Mouse (Mus musculus) c-Kit-positive CD71-positive TER-119-negative erythroid progenitor cells, embryonic 14.5 days (primary cell): Measurements from ENCODE around the gene Cd8b1.
"Not testable (repeated sequence)": the region's sequence is repeated elsewhere in the genome, so short reads cannot be mapped to it uniquely, and the experiment has no call there.

Source experiments
- DNase-seq: peaks from one replicate; pipeline ENCODE4 v3.0.0-alpha.2; 2013; ENCODE audit warnings: low read depth

Cd8b1 gene

DNA sequence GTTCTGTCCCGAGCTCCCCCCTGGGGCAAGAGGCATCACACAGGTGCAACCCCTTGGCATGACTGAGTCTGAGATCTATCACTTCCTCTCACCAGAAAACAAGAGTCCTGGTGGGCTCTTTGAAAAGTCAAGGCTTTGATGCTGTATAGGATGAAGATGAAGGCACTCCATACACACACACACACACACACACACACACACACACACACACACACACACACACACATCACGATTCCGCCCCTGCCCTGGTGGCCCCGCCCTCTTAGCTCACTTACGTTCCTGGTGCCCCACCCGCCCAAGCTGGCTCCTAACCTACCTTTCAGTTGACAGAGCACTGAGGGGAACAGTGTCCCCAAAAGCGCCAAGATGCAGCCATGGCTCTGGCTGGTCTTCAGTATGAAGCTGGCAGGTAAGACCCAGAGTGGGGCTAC is at the start of gene Cd8b1:
TSS of gene Cd8b1 (plus strand) at position 298 of the 431 bp plus-strand sequence.
- DNase-seq: no peak

DNA sequence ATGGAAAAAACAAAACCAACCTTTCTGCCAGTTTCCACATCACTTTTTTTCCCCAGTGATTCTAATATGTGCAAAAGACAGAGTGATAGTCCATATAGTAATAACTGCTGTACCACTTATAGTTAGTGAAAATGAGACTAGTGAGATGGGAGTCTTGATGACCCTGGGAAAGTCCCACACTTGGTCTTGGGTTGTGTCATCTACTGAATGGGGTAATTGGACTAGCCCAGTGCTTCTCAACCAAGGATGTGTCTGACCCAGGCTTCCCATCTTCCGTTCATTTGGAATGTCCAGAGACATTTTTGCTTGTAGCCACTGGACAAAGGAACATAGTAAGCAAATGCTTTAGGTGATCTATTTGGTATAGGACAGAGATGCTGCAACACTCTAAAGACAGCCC is 48.9 kb upstream of the Cd8b1 start:
- DNase-seq: no peak

DNA sequence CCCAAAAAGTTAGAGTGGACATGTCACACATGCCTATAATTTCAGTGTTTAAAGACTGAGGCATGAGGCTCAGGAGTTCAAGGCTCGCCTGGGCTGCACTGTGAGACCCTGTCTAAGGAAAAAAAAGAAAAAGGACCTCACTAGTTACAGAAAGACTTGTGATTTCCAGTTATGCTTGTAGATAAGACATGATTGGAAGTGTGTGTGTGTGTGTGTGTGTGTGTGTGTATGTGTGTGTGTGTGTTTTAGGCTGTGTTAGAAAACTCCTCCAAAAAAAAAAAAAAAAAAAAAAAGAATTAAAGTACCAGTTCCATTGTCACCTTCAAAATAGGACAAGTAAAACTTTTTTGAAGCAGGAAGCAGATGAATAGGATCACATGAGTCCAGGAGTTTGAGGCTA is 48.0 kb upstream of the Cd8b1 start:
- DNase-seq: no peak

DNA sequence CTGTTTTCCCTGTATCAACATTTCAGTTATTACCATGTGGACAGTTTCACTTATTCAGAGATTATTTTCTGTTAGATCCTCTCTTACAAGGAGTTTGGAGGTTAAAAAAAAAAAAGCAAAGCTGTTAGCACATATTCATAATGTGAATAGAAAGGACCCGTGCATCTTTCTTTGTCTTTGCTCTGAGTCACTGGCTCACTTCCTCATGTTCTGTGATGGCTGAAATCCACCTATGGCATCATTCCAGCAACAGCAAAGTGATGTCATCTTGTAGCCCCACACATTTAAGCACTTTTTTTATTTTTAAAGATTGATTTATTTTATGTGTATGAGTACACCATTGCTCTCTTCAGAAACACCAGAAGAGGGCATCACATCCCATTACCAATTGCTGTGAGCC is 43.2 kb upstream of the Cd8b1 start:
- no peak for DNase-seq

DNA sequence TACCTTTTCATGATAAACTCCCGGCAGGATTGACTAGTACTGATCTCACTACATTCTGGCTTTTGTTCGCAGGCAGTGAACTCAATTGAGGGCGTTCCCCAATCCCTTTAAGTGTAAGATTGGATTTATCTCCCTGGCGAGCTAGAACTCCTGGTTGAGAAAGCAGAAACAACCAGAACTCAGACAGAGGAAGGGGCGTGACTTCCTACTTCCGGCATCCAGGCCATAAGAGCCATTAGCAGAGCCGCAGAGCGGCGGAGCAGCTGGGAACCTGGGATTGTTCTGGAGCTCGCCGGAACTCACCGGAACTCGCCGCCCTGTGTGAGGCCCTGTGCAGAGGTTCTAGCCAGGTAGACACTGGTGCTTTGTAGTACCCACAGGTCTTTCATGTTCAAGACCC is 29.1 kb upstream of the Cd8b1 start:
- no peak for DNase-seq

DNA sequence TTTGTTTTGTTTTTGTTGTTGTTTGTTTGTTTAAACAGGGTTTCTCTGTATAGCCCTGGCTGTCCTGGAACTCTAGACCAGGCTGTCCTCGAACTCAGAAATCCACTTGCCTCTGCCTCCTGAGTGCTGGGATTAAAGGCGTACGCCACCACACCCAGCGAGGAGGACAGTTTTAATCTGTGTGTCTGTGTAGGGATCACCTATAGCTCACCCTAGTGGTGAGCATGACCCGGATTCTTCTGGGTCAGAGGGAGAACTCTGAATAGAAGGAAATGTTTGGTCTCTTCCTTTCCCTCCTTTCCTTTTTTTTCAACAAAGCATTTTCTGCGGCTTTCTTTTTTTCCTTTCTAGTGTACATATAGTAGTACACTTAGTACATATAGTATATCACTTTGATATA is 27.3 kb upstream of the Cd8b1 start:
- DNase-seq: no peak

DNA sequence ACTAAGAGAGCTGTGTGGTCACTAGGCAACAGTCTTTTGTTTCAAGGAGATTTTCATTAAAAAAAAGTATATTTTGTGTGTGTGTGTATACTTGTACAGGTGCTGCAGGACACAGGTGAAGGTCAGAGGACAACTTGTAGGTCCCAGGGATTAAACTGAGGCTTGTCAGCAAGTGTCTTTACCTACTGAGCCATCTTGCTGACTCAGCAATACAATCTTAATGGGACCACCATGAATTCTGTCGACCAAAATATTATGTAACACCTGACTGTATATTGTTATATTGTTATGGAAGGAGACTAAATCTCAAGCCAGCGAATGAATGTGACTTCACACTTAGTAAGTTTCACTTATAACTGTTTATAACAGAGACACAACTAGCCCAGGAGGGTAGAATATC is 24.5 kb upstream of the Cd8b1 start:
- no peak for DNase-seq

DNA sequence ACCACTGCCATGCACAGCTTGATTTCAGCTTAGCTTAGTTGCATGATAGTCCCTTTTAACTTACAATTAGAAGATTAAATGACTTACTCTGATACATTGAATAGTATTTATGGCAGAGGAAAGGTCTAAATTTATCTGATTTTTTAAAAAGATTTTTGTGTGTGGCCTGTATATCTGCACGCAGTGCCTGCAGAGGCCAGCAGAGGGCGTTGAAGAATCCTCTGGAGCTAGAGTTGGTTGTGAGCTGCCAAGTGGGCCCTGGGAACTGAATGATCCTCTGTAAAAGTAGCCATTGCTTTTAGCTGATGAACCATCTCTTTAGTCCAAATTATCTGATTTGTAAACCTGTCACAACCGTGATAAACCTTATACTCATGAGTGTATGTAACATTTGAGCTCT is 23.8 kb upstream of the Cd8b1 start:
- DNase-seq: peak; percentile 20

DNA sequence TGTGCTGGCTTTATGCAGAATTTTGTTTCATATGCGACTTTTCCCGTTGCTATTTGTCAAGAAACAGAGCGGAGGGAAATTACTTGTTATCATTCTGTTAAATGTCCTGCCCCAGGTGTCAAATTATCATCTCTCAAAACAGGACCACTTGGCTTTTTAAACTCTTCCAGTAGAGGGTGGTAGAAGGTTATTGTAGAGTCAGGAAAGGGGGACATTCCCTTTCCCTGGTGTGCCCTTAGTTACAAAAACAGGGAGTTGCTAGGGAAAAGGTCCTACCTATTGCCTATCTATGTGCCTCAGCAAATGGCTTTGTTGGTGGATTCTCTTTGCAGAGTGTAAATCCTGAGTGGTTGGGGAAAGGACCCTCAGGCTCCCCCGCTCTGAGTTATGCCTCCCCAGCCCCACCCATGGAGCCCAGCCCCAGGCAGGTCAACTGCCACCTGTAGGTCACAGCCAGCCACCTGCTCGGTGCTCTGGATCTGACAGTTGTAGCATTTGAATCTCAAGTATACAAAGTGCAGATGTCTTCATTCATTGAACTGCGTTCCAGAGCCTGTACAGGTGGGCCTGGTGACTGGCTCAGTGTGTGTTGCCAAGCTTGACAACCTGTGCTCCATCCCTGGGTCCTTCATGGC is 20.4 kb upstream of the Cd8b1 start:
- no peak for DNase-seq

DNA sequence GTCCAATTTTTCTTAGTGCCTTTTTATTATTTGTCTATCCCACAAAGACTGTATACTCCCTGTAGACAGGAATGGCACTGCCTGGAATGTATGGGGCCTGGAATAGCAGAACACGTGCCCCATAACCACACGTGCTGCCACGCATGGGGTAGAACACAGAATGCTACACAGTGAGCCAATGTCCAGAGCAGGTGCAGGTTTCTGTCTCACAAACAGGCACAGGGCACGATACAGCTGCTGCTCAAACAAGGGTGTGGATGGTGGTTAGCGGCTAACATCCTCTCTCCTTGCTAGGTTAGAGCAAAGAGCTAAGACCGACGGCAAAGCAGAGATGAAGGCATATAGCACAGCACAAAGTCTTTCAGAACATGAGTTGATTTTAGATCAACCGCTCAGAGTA is 15.1 kb upstream of the Cd8b1 start:
- DNase-seq: no peak

DNA sequence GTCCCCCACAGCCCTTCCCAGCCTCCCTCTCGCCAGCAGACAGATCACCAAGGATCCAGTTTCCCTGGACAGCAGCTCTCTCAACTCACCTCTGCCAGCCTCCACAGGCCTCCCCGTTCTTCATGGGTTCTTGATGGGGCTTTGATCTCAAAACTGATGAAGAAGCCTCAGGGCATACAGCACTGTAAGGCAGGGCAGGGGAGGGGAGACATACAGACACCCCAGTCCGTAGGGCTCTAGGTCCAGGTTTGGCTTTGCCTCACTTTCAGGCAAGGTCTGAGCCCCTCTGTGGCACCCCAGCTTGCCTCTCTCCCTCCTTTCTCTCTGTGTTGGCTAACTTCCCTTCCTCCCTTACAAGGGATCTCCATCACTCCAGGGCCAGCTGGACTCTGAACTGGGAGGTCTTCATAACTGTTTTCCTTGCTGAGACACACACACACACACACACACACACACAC is 733 bp upstream of the Cd8b1 start, which contains the start of gene Smyd1:
TSS of gene Smyd1 (minus strand) at position 408 of the 458 bp plus-strand sequence.
- no peak for DNase-seq

DNA sequence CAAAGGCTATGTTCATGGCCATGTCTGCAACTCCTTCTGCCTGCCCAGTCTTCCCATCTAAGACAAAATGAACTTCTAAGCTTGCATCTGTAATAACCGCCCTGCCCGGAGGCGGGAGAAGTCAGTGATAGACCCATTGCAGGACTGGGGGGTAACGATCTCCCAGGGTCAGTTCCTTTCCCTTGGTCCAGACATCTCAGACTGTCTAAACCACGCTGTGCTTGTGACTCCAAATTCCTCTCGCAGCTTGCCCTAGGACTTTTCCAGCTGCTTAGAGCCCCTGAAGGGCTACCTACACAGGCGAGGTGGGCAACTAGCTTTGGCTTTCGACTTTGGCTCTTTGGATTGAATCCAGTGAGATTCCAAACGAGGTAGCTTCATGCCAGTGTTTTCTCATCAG is 2.2 kb downstream of the Cd8b1 start:
- no peak for DNase-seq

DNA sequence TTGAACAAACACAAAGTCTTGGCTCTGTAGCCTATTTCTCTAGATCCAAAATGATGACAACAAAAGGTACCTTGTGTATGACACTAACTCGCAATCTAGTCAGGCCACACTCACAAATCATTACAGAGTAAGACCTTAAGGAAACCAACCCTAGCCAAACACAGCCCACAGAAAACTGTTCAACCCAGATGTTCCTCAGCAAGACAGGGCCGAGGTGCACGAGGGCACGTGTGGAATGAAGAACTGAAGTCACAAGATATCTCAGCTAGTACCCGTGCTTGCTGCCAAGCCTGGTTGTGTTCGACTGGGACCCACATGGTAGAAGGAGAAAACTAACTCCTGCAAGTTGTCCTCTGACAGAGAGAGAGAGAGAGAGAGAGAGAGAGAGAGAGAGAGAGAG is 7.3 kb downstream of the Cd8b1 start:
- DNase-seq: no peak

DNA sequence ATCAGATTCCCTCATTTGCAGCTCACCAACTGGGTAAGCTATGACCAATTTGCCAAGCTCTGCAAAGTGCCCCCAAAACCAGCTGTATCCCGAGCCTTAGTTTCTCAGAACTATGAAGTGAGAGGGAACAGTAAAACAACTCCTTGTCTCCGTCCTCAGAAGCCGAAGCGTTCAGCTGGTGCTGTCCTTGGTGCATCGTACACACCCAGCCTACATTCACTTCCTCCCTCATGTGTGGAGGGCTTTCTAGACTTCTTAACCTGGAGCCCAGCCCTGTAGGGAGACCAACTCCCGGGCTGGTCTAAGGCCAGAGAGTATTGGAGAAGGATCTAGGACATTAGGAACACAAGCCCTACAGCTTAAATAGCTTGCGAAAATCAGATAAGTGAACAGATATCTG is 7.9 kb downstream of the Cd8b1 start:
- no peak for DNase-seq

DNA sequence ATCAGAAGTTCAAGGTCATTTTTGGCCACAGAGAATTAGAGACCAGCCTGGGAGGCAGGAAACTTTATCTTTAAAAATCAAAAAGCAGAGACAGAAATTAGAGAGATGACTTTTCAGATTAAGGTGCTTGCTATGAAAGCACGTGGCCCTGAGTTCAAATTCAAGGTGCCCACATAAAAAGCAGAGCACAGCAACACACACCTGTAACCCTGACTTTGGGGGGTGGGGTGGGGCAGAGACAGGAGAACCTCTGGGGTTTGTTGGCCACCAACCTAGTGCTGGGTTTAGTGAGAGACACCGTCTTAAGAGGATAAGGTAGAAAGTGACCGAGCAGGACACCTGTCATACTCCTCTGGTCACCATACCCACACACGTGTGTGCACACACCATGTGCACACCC is 8.9 kb downstream of the Cd8b1 start:
- not testable (repeated sequence) for DNase-seq

DNA sequence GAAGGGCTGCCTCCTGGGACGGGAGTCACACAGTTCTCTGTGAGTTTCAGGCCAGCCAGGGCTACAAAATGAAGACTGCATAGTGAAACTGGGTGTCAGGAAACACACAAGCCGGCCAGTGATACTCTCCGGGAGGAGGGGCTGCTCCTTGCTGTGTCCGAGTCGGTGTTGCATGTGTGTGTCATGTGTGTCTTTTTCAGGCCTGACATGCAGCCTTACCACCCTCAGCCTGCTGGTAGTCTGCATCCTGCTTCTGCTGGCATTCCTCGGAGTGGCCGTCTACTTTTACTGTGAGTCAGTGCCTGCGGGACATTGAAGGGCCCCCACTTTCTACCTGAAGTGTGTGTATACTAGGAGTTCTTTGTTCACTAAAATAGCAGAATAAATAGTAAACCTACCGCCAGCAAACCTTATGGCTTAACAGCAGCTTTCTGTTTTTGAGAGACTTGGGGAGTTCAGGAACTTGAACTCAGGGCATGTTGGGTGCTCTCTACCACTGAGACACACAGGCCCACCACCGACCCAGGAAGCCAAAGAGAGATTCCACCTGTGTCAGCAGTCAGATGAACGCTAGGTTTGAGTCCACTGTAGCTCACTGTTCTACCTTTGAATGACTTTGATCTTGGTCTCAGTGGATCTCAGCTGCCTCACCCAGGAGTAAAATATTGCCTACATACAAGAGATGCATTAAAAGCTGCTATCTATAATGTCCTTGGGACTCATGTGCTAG is 9.8 kb downstream of the Cd8b1 start:
- DNase-seq: no peak

DNA sequence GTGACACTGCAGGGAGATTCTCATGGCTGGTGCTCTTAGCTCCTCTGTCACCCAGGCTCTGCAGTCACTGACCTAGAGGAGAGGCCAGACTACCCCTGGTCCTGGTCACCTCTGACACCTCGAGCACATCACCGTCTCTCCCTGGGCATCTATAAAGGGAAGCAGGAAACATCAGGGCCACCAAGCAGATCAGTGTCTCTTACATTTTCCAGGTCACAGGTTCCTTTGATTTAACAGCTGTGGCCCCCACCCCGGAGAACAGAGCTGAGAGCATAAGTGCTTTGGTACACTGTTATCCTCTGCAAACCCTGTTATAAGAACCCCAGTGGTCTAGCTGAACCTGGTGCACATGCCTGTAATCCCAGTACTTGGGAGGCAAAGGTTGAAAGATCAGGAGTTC is 10.4 kb downstream of the Cd8b1 start:
- DNase-seq: no peak

DNA sequence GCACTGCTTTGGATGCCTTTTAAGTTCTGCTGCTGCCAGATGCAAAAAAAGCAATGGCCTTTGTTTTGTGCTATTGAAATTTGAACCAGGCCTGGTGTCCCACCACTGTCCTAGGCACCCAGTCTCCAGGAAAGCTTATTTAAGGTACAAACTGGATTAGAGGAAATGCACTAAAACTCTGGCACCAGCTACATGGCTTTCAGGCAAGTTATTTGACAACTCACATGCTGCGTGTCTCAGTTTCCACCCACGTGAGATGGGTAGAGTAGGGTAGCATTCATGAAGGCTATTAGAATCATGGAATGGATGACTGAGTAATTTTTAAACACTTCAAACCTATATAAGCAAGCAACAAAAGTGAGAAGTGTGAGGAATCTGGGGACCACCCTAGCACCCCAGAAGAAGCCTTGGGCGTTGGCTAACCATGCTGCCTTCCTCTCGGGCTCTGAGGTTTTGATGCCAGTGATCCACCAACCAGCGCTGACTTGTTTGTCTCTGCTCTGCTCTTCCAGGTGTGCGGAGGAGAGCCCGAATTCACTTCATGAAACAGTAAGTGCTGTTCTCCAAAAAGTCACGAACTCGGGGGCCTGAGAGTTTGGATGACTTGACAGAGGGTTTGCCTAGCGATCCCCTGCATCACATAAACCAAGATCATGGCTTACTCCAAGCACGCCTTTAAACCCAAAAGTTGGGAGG is 11.1 kb downstream of the Cd8b1 start:
- no peak for DNase-seq

DNA sequence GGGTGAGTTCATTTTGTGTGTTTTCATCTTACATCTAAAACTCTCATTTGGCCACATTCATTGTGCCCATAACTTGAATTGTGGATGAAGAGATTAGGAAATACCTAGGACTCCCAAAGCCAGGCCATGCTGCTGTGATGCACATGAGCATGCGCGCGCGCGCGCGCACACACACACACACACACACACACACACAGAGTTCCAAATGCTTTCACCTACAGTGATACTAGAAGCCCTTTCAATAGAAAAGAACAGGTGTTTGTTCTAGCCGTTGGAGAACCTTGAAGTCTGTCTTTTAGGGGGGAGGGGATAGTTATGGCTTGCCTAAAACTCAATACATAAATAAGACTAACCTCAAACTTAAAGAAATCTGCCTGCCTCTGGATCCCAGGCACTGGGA is 15.1 kb downstream of the Cd8b1 start:
- no peak for DNase-seq

DNA sequence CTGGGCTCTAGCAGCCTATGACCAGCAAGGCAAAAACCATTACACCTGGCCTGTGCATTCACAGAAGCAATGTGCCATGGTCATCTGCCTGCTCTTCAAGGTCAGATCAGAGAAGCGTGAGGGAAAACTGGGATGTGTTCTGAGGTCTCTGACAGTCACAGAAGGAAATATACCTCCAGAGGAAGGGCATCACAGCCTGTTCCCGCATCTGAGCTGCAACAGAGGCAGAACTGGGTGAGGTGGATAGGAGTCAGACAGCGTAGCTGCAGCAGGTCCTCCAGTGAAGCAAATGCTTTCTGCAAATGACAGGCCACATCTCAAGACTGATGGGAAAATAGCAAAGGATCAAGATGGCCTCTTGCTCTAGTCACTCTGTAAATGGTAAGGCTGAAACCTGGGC is 16.4 kb downstream of the Cd8b1 start:
- DNase-seq: no peak

DNA sequence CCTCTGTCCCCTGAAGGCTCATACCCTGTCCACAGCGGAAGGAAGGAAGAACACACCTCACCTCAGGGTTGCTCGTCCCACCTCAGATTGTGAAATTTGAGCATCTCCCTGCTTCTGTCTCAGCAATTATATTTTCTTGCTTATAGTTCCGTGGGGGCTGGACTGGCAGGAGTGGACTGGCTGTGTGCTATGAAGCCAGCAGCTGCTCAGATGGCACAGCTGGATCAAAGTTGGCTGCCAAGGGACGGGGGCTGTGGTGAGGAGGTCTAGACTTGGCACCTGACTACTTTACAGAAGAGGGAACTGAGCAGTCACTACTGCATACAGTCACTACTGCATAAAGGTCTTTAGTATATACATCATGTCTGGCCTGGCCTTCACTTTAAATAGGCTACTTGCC is 16.8 kb downstream of the Cd8b1 start:
- DNase-seq: no peak

DNA sequence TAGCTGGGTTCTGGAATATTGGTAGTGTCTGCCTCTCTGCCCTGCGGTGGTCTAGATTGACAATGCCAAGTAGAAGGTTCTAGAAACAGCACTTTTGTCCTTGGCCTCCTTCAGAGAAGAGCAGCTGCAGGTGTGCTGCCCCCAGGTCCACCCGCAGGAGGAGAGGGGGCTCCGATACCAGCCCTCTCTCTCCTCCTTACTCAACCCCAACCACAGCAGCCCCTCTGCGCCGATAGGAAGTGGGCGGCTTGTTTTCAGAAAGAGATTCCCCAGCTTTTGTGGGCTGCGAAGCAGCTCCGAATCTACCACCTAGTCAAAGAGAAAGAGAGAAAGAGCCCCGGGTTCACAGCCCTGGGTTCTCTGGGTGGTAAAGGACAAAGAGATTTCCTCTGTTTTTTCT is 18.6 kb downstream of the Cd8b1 start:
- no peak for DNase-seq

DNA sequence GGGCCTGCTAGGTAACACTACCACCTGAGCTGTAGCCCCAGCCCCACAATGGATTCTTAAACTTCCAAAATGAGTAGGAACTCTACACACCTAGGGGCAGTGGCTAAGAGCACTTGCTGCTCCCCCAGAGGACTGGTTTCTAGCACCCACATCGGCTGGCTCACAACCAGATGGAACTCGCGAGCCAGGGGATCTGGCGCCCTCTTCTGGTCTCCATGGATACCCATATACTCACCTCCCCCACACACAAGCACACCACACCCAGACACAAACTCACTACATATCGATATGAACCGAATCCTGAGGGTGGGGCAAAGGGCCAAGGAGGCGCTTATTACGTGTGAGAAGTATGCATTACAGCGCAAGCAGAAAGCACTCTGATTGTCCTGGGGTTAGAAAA is 25.4 kb downstream of the Cd8b1 start:
- peak; percentile 2 for DNase-seq
